Mouse (Mus musculus) monocyte, adult 2 months (primary cell): ENCODE data around the gene Tas2r124.

ENCODE experiments used
- DNase-seq, 2 experiments: peaks; one replicate each; pipeline ENCODE4 v3.0.0; 2022; ENCODE audit warnings: low spot score in 2 of 2, low read depth in 1 of 2

The Tas2r124 gene

DNA sequence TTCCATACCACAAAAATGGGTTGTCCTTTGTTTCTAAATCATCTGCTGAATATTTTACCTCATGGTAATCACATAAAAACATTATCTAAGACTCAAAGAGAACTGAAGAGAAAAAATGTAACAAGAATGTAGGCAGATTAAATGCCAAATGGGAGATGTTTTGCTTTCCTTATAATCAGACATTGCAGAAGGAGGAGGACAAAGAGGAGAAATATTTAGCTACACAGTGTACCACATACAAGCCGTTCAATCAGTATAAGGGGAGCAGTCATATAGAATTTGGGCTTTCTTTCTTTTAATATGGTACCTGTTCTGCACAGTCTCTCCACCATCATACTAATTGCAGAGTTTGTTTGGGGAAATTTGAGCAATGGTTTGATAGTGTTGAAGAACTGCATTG is at the start of gene Tas2r124:
Gene Tas2r124, plus strand, starts transcription at position 301 of the 400 bp plus-strand sequence.
- no peak for DNase-seq

DNA sequence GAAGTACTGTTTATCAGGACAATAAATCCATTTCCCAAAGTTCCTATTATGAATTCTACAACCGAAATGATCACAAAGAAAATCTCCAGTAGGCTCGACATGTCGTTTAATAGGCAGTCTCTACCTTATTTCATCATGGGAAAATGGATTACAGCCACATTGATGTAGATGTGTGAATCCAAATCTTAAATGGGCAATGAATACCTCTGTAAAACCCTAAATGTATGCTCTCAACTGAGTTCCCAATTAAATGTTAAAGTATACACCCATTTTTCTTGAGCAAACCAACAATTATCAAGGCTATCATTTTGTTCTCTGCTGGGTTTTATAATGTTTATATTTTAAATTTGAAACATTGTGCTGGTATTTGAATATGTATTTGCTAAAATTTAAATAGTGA is 42.7 kb upstream of the Tas2r124 start, which contains the start of gene Tas2r122:
Gene Tas2r122, minus strand, starts transcription at position 101 of the 400 bp plus-strand sequence.
- DNase-seq, result no peak

DNA sequence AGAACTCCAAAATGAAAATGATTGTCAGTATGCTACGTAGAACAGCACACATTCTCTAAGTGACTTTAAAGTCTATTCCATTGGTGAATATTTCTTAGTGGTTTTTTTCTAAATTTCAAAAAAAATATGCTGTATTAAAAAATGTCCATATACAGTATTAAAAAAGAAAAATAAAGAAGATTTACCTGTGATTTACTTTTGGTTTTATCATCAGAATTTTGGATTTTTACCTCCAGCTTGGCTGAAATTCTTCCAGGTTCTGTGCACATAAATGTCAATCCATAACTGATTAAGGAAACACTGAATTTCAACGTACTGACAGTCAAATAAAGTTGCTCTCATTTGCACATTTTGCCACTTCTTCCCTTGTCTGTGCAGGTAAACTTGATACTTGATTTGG is 16.6 kb upstream of the Tas2r124 start, which contains the start of gene Tas2r115:
Gene Tas2r115, minus strand, starts transcription at position 101 of the 400 bp plus-strand sequence.
- no peak for DNase-seq

DNA sequence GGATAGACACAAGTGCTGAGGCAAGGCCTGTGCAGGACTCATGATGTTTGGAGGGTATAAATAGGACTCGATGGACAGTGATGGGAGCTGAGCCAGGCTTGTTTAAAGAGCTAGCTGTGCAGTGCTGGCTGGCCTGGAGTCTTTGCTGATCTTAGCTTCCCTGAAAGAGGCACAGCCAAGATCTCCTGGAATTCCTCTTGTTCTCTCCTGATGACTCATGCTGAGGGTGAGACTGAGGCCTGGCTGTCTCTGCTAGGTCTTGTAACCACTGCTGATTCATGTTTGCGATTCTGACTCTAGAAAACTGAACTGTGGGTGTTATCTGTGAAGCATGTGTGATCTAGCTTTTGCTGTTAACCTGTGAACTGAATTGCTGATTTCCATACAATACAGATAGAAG is 4.3 kb upstream of the Tas2r124 start:
- no peak for DNase-seq

DNA sequence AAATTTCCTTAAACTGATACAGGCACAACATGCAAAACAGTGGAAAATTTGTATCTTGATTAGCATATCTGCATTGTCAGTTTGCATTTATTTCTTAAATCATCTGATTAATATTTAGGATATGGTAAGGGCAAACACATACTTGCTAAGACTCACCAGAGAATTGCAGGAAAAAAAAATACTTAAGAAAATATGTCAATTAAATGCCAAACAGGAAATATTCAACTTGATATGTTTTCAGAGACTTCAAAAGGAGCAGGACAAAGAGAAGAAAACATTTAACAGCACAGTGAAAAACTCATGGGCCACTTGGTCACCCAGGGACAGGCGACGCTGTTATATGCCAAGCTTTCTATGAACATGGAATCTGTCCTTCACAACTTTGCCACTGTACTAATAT is 7.3 kb downstream of the Tas2r124 start, which contains the start of gene Tas2r102:
Gene Tas2r102, plus strand, starts transcription at position 301 of the 400 bp plus-strand sequence.
- no peak for DNase-seq

DNA sequence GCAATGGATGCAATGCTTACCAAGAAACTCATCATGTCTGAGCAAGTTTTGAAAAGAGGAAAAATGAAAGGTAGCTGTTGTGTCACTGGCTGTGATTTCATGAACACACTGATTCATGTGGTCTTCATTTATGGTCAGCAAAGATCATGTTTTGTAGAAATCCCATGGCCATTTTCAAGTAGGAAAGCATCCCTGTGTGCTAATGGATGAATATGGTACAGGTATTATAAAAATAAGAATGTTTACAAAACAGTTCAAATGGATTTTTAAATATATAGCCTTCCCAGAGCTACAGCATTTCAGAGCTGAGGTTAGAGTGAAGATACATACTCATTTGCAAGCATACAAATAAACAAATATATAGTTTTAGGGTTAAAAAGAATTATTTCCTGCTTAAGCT is 23.5 kb downstream of the Tas2r124 start, which contains the start of gene Tas2r136:
Gene Tas2r136, minus strand, starts transcription at position 101 of the 400 bp plus-strand sequence.
- no peak for DNase-seq

DNA sequence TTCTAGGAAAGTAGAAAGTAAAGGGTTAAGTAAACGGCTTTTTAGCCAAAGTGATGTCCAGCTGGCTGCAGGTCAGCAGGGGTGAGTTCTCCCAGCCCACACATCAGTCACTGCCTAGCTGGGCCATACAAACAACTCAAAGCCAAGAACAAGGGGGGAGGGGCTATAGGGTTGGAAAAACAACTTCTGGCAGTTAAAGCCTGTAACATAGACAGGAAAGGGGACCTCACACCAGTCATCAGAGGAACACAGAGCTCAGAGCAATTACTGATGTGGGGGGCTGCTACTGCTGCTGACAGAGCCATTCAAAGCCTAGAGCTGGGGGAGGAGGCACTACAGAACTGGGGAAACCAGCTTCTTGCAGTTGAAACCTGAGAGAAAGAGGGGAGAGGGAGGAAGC is 40.9 kb downstream of the Tas2r124 start:
- no peak for DNase-seq

DNA sequence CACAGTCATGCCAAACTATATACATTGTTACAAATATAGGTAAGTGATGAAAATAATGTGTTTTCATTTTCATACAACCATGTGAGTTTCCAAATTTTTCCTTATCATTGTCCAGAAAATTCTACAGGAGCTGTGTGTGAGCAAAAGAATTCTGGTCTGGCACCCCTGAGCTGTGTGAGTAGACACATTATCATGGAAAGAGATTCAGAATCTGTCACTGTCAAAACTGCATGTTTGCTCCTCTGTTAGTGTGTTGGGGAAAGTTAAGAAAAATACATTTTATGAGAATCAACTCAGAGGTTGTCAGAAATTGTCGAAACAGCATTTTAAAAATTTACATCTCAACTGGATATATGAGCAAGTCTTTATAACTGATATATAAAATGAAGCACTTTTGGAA is 48.0 kb downstream of the Tas2r124 start, which contains the start of gene Tas2r117:
Gene Tas2r117, plus strand, starts transcription at position 301 of the 400 bp plus-strand sequence.
- DNase-seq, result no peak
